Mouse (Mus musculus): ENCODE measurements around the gene Golph3.

- TF ChIP-seq CTCF (IDR thresholded peaks at IDR 0.05; ENCODE audit: low read depth) (no peak), EP300 (IDR thresholded peaks at IDR 0.05; ENCODE audit: low read depth) (no peak)
Measured at GRCm38 (mm10) chr15:12370096-12370495, 48.8 kb downstream of the Golph3 start.

All from heart, postnatal 0 days (tissue).